23 mouse cellular contexts compared by ENCODE assay signal in the genomic region with DNA sequence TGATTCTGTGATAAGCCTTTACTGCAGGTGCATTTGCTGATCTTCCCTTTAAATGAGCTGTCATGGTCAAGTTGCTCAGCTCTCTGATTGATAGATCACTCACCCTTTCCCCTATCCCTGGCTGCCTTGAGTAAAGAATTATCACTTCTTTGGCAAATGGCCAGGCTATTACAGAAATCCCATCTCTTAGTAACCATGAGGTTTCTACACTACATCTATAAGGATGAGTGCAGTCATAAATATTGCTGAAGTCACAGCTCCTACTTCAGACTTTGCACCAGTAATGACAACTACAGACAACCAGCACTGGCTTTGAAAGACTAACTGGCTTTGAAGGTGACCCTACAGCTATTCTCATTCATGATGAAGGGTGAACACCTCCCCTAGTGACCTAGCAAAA.
DNase-seq lines count a peak whose midpoint lies in the region; ATAC-seq and TF ChIP-seq lines count a peak whose summit lies in the region.
"Had no signal": no experiment of that assay in that cellular context is flagged by ENCODE, and none has a peak within 500 bp of the region (broad histone marks: within the 10 kb centered on the region; RNA-seq: fewer than 3 reads in every experiment).

No protein-coding gene starts in this region.

- no peaks in the 10 kb centered on the region for H3K9me3 ChIP-seq in neural tube, embryonic 12.5 days
- H3K9me3 ChIP-seq in intestine, postnatal 0 days (ENCODE audit: control insufficient read depth) = no peaks in the 10 kb centered on the region
- H3K9me3 ChIP-seq in neural tube, embryonic 15.5 days (replicated peaks) = no peaks in the 10 kb centered on the region
- H3K9me3 ChIP-seq: embryonic facial prominence, embryonic 12.5 days; embryonic facial prominence, embryonic 15.5 days; heart, embryonic 12.5 days; heart, embryonic 15.5 days had no signal

- intact Hi-C loops in left cerebral cortex, postnatal 14 days (cut with DNase I) = no loop called here

- H3K27ac ChIP-seq in neural tube, embryonic 12.5 days = no peak overlapping the region
- H3K27ac ChIP-seq in intestine, postnatal 0 days (ENCODE audit: low read depth, low read length) = no peak overlapping the region
- no peak overlapping the region for H3K27ac ChIP-seq in neural tube, embryonic 15.5 days (replicated peaks)
- H3K27ac ChIP-seq: embryonic facial prominence, embryonic 12.5 days; embryonic facial prominence, embryonic 15.5 days; heart, embryonic 15.5 days; hindbrain, postnatal 0 days had no signal

- H3K27me3 ChIP-seq in neural tube, embryonic 12.5 days (replicated peaks) = no peaks in the 10 kb centered on the region
- no peaks in the 10 kb centered on the region for H3K27me3 ChIP-seq in intestine, postnatal 0 days (replicated peaks; ENCODE audit: control insufficient read depth, insufficient read depth, low read length)
- no peaks in the 10 kb centered on the region for H3K27me3 ChIP-seq in neural tube, embryonic 15.5 days (replicated peaks)
- H3K27me3 ChIP-seq: embryonic facial prominence, embryonic 12.5 days; embryonic facial prominence, embryonic 15.5 days; heart, embryonic 12.5 days; heart, embryonic 15.5 days had no signal

- H3K9ac ChIP-seq in neural tube, embryonic 12.5 days = no peak overlapping the region
- H3K9ac ChIP-seq in intestine, postnatal 0 days (ENCODE audit: low read depth, low read length) = no peak overlapping the region
- no peak overlapping the region for H3K9ac ChIP-seq in neural tube, embryonic 15.5 days (replicated peaks)
- H3K9ac ChIP-seq: embryonic facial prominence, embryonic 12.5 days; embryonic facial prominence, embryonic 15.5 days; heart, embryonic 12.5 days; heart, embryonic 15.5 days had no signal

- no peaks in the 10 kb centered on the region for H3K36me3 ChIP-seq in neural tube, embryonic 12.5 days
- no peaks in the 10 kb centered on the region for H3K36me3 ChIP-seq in intestine, postnatal 0 days (ENCODE audit: control insufficient read depth, insufficient read depth)
- H3K36me3 ChIP-seq in neural tube, embryonic 15.5 days = no peaks in the 10 kb centered on the region
- H3K36me3 ChIP-seq: embryonic facial prominence, embryonic 12.5 days; embryonic facial prominence, embryonic 15.5 days; heart, embryonic 12.5 days; heart, embryonic 15.5 days had no signal

- ATAC-seq in neural tube, embryonic 12.5 days (ENCODE audit: low FRiP score, low read depth) = peak; percentile 29; the same call in 1 of the 2 replicates
- peak; percentile 22; the same call in 1 of the 2 replicates for ATAC-seq in intestine, postnatal 0 days
- ATAC-seq in neural tube, embryonic 15.5 days (ENCODE audit: low FRiP score) = peak; percentile 38; the same call in 1 of the 2 replicates
- ATAC-seq: CD4-positive, CD25-positive, alpha-beta regulatory T cell, adult 4 months; forebrain, embryonic 14.5 days; hindbrain, postnatal 0 days had no signal

- TF ChIP-seq CTCF in intestine, postnatal 0 days (IDR thresholded peaks at IDR 0.05; ENCODE audit: low read depth) = no peak

- H3K4me1 ChIP-seq in neural tube, embryonic 12.5 days = no peaks in the 10 kb centered on the region
- no peaks in the 10 kb centered on the region for H3K4me1 ChIP-seq in intestine, postnatal 0 days (replicated peaks; ENCODE audit: control insufficient read depth, insufficient read depth, low read length)
- no peaks in the 10 kb centered on the region for H3K4me1 ChIP-seq in neural tube, embryonic 15.5 days
- H3K4me1 ChIP-seq: embryonic facial prominence, embryonic 12.5 days; embryonic facial prominence, embryonic 15.5 days; heart, embryonic 12.5 days; heart, embryonic 15.5 days had no signal

- no peak for DNase-seq in neural tube, embryonic 10.5 days (ENCODE audit: extremely low spot score, low spot score)
- DNase-seq in left cerebral cortex, adult 18-20 months (ENCODE audit: low spot score in 2 of 2) = no peak
- DNase-seq in left cerebral cortex, postnatal 14 days (ENCODE audit: low spot score in 2 of 2) = no peak
- DNase-seq: adrenal gland, adult 2 months; adrenal gland, postnatal 14 days; cerebellum, adult 11 months; cerebellum, adult 2 months; cerebellum, adult 9-11 months; cerebellum, postnatal 25 days; gastrocnemius, postnatal 25 days; heart, adult 18-20 months; heart, postnatal 10 days; heart, postnatal 36 days had no signal

- no peak overlapping the region for H3K4me3 ChIP-seq in neural tube, embryonic 12.5 days
- no peak overlapping the region for H3K4me3 ChIP-seq in intestine, postnatal 0 days (ENCODE audit: low read depth, low read length)
- H3K4me3 ChIP-seq in neural tube, embryonic 15.5 days (replicated peaks) = no peak overlapping the region
- H3K4me3 ChIP-seq: embryonic facial prominence, embryonic 12.5 days; embryonic facial prominence, embryonic 15.5 days; heart, embryonic 12.5 days; heart, embryonic 15.5 days had no signal

- H3K4me2 ChIP-seq in neural tube, embryonic 12.5 days (replicated peaks) = no peak overlapping the region
- no peak overlapping the region for H3K4me2 ChIP-seq in intestine, postnatal 0 days (replicated peaks; ENCODE audit: low read depth)
- H3K4me2 ChIP-seq in neural tube, embryonic 15.5 days = no peak overlapping the region
- H3K4me2 ChIP-seq: embryonic facial prominence, embryonic 12.5 days; embryonic facial prominence, embryonic 15.5 days; heart, embryonic 12.5 days; heart, embryonic 15.5 days had no signal
